Mouse (Mus musculus): Measurements from ENCODE around the gene 4930564D02Rik.

GRCm38 (mm10) chr3:105113859-105114258 is 47.2 kb downstream of the 4930564D02Rik start:
- no peak for TF ChIP-seq POLR2A (IDR thresholded peaks at IDR 0.05; ENCODE audit: extremely low read depth, insufficient read depth, low read length)
- TF ChIP-seq CTCF (IDR thresholded peaks at IDR 0.05; ENCODE audit: extremely low read depth, insufficient read depth, low read length) = no peak
